Mouse (Mus musculus) liver, embryonic 14.5 days (tissue): ENCODE results near the gene Nwd2. TPM values are rescaled to one million over a fixed set of nuclear protein-coding genes. Genes with fewer than 3 reads are reported as not detected.
A peak's percentile ranks its signal among the peaks of the same experiment; 100 is the strongest.

Experiments used
- ATAC-seq: fragments of 200-750 bp; cut with Nextera tagmentation; 2 replicates; pipeline ENCODE4 v1.8.0; 2017; ENCODE audit warnings: moderate number of reproducible peaks, mild to moderate bottlenecking, moderate library complexity; ENCODE audit not compliant: insufficient read depth
- DNase-seq, 3 experiments: peaks; one replicate each; pipeline ENCODE4 v3.0.0-alpha.2; 2012 to 2013; ENCODE audit warnings: low read depth in 3 of 3, low spot score in 3 of 3
- H3K27ac ChIP-seq: fragments of 300-500 bp; sonication (generic); 2 replicates; pipeline ENCODE4 v1.5.1; 2014; ENCODE audit warnings: moderate library complexity, mild to moderate bottlenecking, control low read depth, inconsistent platforms
- H3K27me3 ChIP-seq: fragments of 300-500 bp; sonication (generic); 2 replicates; pipeline ENCODE4 v1.6.1; 2014; ENCODE audit warnings: mild to moderate bottlenecking, low read length, moderate library complexity; ENCODE audit not compliant: control insufficient read depth, insufficient read depth
- H3K36me3 ChIP-seq: fragments of 300-500 bp; sonication (generic); replicated peaks from 2 replicates; pipeline ENCODE4 v1.6.1; 2014; ENCODE audit warnings: low read depth; ENCODE audit not compliant: control insufficient read depth, insufficient read depth
- H3K4me1 ChIP-seq, 2 experiments: fragments of 200-500 bp in 1 of 2; fragments of 300-500 bp in 1 of 2; sonication (generic) in 1 of 2; replicated peaks; 2 replicates each; pipeline ENCODE4 v1.6.1; 2012 to 2014; ENCODE audit warnings: antibody characterized with exemption in 1 of 2, inconsistent platforms in 1 of 2, low read length in 1 of 2; ENCODE audit not compliant: control insufficient read depth in 2 of 2, insufficient read depth in 2 of 2
- H3K4me2 ChIP-seq: fragments of 300-500 bp; sonication (generic); 2 replicates; pipeline ENCODE4 v1.6.1; 2014; ENCODE audit warnings: low read depth, mild to moderate bottlenecking, control low read depth, moderate library complexity
- H3K4me3 ChIP-seq, 2 experiments: fragments of 200-500 bp in 1 of 2; fragments of 300-500 bp in 1 of 2; sonication (generic) in 1 of 2; 2 replicates each; pipeline ENCODE4 v1.5.1; 2012 to 2014; ENCODE audit warnings: low read depth in 2 of 2, low read length in 2 of 2, mild to moderate bottlenecking in 2 of 2, control low read depth in 1 of 2, inconsistent platforms in 1 of 2, moderate library complexity in 1 of 2; ENCODE audit not compliant: insufficient read depth in 1 of 2
- H3K9ac ChIP-seq: fragments of 300-500 bp; sonication (generic); replicated peaks from 2 replicates; pipeline ENCODE4 v1.6.1; 2014; ENCODE audit warnings: mild to moderate bottlenecking, control low read depth, moderate library complexity
- H3K9me3 ChIP-seq: fragments of 300-500 bp; sonication (generic); 2 replicates; pipeline ENCODE4 v1.6.1; 2016; ENCODE audit warnings: low read length, mixed read lengths; ENCODE audit not compliant: control insufficient read depth
- CTCF ChIP-seq: IDR thresholded peaks from 2 replicates; pipeline ENCODE4 v1.5.1; 2016; ENCODE audit warnings: antibody characterized with exemption, low read depth, control low read depth
- EP300 ChIP-seq: IDR thresholded peaks from 2 replicates; pipeline ENCODE4 v1.6.1; 2016; ENCODE audit warnings: antibody characterized with exemption, low read depth
- WGBS: fragments of 180-500 bp; shearing (Covaris S2); extraction: QIAGEN DNeasy Blood & Tissue Kit; methylation state at CpG from one replicate; pipeline ENCODE4 v1.1.7; 2014; ENCODE audit not compliant: insufficient replicate concordance; 5-methylcytosine and 5-hydroxymethylcytosine counted together
- polyA plus RNA-seq, 2 experiments: library from polyadenylated mRNA; depleted of rRNA in 1 of 2; stranded (reverse) in 1 of 2; unstranded in 1 of 2; fragments of >200 nt; fragmentation: Nextera tagmentation in 1 of 2; extraction: Ambion mirVana in 1 of 2; gene quantifications; 2 replicates each; pipeline versions ENCODE4 v1.2.1 to v1.2.3; 2012 to 2014

Nwd2 gene
- polyA plus RNA-seq (2012; rRNA removed) (0.03 TPM in 1 of 2 replicates, not detected in the other), polyA plus RNA-seq (2014; fragmentation: Nextera tagmentation; extraction: Ambion mirVana) (not detected in 2 replicates)

DNA sequence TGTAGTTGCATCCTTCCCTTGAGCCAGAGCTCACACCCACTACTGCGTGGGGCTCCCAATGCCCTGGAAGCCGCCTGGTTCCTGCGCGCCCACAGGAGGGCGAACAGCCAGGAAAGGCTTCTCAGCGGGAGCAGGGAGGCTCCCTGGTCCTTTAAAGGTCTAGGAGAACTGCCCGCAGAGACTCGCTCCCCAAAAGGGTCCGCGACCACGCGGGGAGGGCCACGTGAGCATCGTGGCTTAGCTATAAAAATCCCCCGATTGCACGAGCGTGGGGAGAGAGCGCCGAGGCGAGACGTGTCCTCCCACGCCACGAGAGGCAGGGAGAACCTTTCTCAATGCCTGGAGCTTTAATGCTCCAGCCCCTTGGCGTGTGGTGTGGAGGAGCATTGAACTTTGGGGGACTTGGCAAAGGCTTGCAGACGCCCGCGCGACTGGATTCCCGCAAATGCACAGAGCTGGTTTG lies at the start of gene Nwd2:
TSS of gene Nwd2 (plus strand) at position 33 of the 463 bp plus-strand sequence.
- Histone ChIP-seq H3K27me3 (peaks cover 37% of the 10 kb centered on the region), H3K4me1 (no peaks in the 10 kb centered on the region), H3K4me3 (peak within 1 kb of the TSS in 1 of 2 experiments; percentile 14; a peak in 1 of 4 replicates), H3K36me3 (no peaks in the 10 kb centered on the region), H3K9me3 (no peaks in the 10 kb centered on the region), H3K27ac (no peak within 1 kb of the TSS), H3K4me2 (peak within 1 kb of the TSS; percentile 32; the same call in 1 of the 2 replicates), H3K9ac (no peak within 1 kb of the TSS)
- no peak for DNase-seq
- no peak for ATAC-seq
- TF ChIP-seq EP300 (no peak), CTCF (no peak)
- WGBS = 2% methylated on average over 29 of the region's 29 CpGs

DNA sequence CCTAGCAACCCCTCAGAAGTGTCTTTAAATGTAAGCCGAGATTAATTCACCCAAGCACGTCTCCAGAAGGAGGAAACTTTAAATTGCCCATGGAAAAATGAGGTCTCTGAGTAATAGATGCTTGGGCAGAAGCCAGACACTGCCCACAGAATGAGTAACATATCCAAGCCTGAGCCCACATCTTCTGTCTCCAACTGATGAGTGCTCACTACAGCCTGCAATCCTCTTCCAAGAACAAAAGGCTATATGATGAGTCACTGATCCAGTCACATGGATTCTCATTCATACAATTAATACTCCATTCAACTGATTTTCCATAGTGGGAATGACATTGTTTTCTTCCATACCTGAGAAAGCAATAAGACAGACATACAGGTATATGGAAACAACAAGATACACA lies 41.5 kb upstream of the Nwd2 start:
- no peak for DNase-seq
- H3K36me3 ChIP-seq = no peaks in the 10 kb centered on the region
- no peaks in the 10 kb centered on the region for H3K9me3 ChIP-seq
- WGBS = 54% methylated on average over 2 of the region's 2 CpGs
- no peak overlapping the region for H3K27ac ChIP-seq
- H3K4me1 ChIP-seq = no peaks in the 10 kb centered on the region
- no peak overlapping the region for H3K4me3 ChIP-seq
- H3K9ac ChIP-seq = no peak overlapping the region
- no peak for ATAC-seq
- TF ChIP-seq CTCF (no peak), EP300 (no peak)
- H3K27me3 ChIP-seq = no peaks in the 10 kb centered on the region
- no peak overlapping the region for H3K4me2 ChIP-seq

DNA sequence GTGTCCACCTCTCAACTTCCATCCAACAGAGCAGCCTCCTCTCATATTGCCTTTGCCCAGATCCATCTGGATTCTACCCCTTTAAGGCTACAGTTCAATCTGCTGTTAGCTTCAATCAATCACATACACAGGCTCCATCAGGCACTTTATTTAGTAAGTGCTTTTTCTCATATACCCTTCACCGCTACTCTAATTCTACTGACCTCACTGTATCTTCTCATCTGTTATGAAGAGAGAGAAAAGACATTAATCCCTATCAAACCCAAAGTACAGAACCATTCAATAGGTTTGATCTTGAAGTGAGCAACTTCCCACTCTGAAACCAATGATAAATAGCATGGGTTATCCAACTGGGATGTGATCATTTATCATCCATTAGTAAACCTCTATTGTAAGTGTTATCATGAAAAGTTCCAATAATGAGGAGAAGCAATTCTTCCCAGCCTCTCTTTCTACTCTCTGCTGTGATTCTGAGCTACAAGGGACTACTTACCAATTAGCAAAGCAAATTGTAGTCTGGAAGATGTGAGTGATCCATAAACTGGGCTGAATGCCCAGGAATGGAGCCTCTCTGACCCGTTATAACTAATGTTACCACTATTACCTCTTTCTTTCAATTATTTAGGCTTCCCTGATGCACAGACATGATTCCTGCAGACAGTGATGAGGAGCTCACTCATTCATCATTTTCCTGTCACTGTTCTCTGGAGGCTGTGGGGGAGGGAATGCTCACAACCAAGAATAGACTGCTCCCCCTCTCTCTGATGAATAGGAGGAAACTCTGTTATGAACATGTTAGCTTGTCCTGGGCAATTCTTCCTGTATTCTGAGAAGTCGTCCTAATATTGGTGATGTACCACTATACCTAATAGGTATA lies 31.9 kb upstream of the Nwd2 start:
- Histone ChIP-seq H3K4me3 (no peak overlapping the region), H3K9ac (no peak overlapping the region), H3K4me2 (no peak overlapping the region), H3K36me3 (no peaks in the 10 kb centered on the region), H3K9me3 (no peaks in the 10 kb centered on the region), H3K4me1 (no peaks in the 10 kb centered on the region), H3K27ac (no peak overlapping the region), H3K27me3 (no peaks in the 10 kb centered on the region)
- ATAC-seq (no peak), DNase-seq (no peak)
- WGBS = 38% methylated on average over 3 of the region's 3 CpGs
- TF ChIP-seq EP300 (no peak), CTCF (no peak)

DNA sequence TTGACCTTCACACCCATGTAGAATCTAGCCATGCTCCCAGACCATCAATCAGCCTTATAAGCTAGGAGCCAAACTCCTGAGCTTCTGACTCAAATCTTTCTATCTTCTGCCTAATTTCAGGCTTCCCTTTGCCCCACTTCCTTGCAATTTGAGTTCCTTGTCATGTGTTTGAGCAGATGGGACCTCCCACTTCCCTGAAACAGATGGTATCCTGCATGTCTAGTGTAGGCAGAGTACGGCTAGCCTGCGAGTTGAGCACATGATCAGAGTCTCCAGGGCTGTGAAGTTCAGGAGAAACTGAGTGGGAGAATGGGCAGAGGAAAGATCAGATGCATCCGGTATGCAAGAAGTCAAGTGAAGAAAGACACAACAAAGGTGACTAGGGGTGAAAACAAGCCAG lies 24.8 kb upstream of the Nwd2 start:
- no peak for TF ChIP-seq EP300
- no peak for TF ChIP-seq CTCF
- no peak for ATAC-seq

DNA sequence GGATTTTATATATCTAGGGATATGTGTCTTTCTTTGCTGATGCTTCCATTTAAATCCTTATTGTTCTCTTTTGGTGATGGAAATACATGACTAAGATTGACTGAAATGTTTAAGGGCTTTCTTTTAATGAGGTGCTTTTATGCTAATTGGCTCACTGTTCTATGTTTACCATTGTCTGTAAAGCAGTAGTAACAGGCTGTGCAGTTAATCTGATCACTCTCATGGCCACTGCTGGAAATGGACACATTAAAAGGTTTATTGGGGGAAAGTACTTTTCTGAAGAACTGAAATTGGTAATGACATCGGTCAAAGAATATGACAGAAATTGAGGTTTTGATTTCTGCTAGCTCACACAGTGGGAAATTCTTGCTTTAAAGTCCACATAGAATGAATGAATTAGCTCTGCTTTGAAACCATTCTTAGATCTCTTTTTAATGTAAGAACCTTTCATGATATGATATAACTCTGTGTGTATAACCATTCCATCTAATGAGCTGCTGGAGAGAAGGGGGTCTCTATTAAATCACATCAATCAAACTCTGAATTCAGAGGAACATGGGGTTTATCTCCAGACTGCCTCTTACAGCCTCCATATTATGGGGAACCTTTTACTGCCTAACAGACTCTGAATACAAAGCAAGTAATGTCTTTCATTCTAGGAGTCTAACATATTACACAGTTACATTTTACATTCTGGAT lies 20.9 kb upstream of the Nwd2 start:
- no peaks in the 10 kb centered on the region for H3K36me3 ChIP-seq
- TF ChIP-seq EP300 = no peak
- no peak for TF ChIP-seq CTCF
- DNase-seq = no peak
- 60% methylated on average over 1 of the region's 1 CpGs for WGBS
- H3K4me3 ChIP-seq = no peak overlapping the region
- H3K9me3 ChIP-seq = no peaks in the 10 kb centered on the region
- H3K9ac ChIP-seq = no peak overlapping the region
- H3K27ac ChIP-seq = no peak overlapping the region
- H3K27me3 ChIP-seq = no peaks in the 10 kb centered on the region
- H3K4me1 ChIP-seq = no peaks in the 10 kb centered on the region
- H3K4me2 ChIP-seq = no peak overlapping the region
- ATAC-seq = no peak

More for the DNA sequence above, 24.8 kb upstream of the Nwd2 start:
- no peak for DNase-seq
- Histone ChIP-seq H3K4me2 (no peak overlapping the region), H3K4me1 (no peaks in the 10 kb centered on the region), H3K27ac (no peak overlapping the region), H3K4me3 (no peak overlapping the region), H3K27me3 (no peaks in the 10 kb centered on the region), H3K9ac (no peak overlapping the region), H3K36me3 (no peaks in the 10 kb centered on the region), H3K9me3 (no peaks in the 10 kb centered on the region)
- WGBS = 54% methylated on average over 3 of the region's 3 CpGs
